Mouse (Mus musculus) hindbrain, embryonic 14.5 days (tissue): ENCODE measurements around the gene Ehf. TPM values are rescaled to one million over a fixed set of nuclear protein-coding genes. Genes with fewer than 3 reads are reported as not detected.

Experiments used
- ATAC-seq: fragments of 200-750 bp; cut with Nextera tagmentation; 2 replicates; pipeline ENCODE4 v1.8.0; 2017; ENCODE audit warnings: moderate number of reproducible peaks, mild to moderate bottlenecking, moderate TSS enrichment, moderate library complexity; ENCODE audit not compliant: low FRiP score
- DNase-seq: peaks from one replicate; pipeline ENCODE4 v3.0.0-alpha.2; 2015; ENCODE audit warnings: low spot score
- H3K27ac ChIP-seq: fragments of 300-500 bp; sonication (generic); 2 replicates; pipeline ENCODE4 v1.5.1; 2014; ENCODE audit warnings: mild to moderate bottlenecking, moderate library complexity
- H3K27me3 ChIP-seq: fragments of 300-500 bp; sonication (generic); 2 replicates; pipeline ENCODE4 v1.6.1; 2014; ENCODE audit warnings: mild to moderate bottlenecking, low read length, mixed read lengths; ENCODE audit not compliant: control insufficient read depth, insufficient read depth
- H3K36me3 ChIP-seq: fragments of 300-500 bp; sonication (generic); replicated peaks from 2 replicates; pipeline ENCODE4 v1.6.1; 2014; ENCODE audit not compliant: control insufficient read depth, insufficient read depth
- H3K4me1 ChIP-seq: fragments of 300-500 bp; sonication (generic); replicated peaks from 2 replicates; pipeline ENCODE4 v1.6.1; 2014; ENCODE audit warnings: antibody characterized with exemption, low read length, mixed read lengths; ENCODE audit not compliant: control insufficient read depth, insufficient read depth
- H3K4me2 ChIP-seq: fragments of 300-500 bp; sonication (generic); replicated peaks from 2 replicates; pipeline ENCODE4 v1.6.1; 2014; ENCODE audit warnings: mild to moderate bottlenecking, moderate library complexity
- H3K4me3 ChIP-seq: fragments of 300-500 bp; sonication (generic); replicated peaks from 2 replicates; pipeline ENCODE4 v1.5.1; 2014; ENCODE audit warnings: mild to moderate bottlenecking, low read length
- H3K9ac ChIP-seq: fragments of 300-500 bp; sonication (generic); 2 replicates; pipeline ENCODE4 v1.6.1; 2014
- H3K9me3 ChIP-seq: fragments of 300-500 bp; sonication (generic); 2 replicates; pipeline ENCODE4 v1.6.1; 2016; ENCODE audit warnings: low read length; ENCODE audit not compliant: control insufficient read depth
- WGBS: fragments of 180-500 bp; shearing (Covaris S2); extraction: QIAGEN DNeasy Blood & Tissue Kit; methylation state at CpG from one replicate; pipeline ENCODE4 v1.1.7; 2014; 5-methylcytosine and 5-hydroxymethylcytosine counted together
- polyA plus RNA-seq: library from polyadenylated mRNA; unstranded; fragments of >200 nt; fragmentation: Nextera tagmentation; extraction: Ambion mirVana; gene quantifications from 2 replicates; pipeline ENCODE4 v1.2.1, GENCODE M21; 2014

Gene Ehf
- 0.20 TPM in 1 of 2 replicates, not detected in the other for polyA plus RNA-seq

DNA sequence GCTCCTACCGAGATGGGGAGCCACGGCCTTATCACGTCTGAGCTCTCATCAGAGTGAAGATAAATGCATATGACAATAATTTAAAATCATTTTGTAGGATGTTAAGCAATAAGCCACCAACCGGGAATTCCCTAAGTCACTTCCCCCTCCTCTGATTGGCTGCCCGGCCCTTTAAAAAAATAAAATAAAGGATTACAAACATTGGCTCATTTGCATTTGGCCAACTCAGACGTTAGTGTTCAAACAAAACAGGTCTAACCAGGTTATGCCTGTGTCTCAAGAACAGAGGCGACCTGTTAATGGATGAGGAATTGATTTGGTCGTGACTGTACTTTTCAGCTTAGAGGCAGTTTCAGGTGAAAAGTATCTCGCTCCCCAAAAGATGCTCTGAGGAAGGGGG lies at the start of gene Ehf:
Gene Ehf (minus strand): TSS at position 147 of the 400 bp plus-strand sequence.
- no peak within 1 kb of the TSS for H3K27ac ChIP-seq
- H3K4me2 ChIP-seq, result no peak within 1 kb of the TSS
- DNase-seq (no peak), ATAC-seq (no peak)
- H3K9me3 ChIP-seq, result no peaks in the 10 kb centered on the region
- no peaks in the 10 kb centered on the region for H3K27me3 ChIP-seq
- H3K36me3 ChIP-seq, result no peaks in the 10 kb centered on the region
- 67% methylated on average over 9 of the region's 9 CpGs for WGBS
- H3K4me1 ChIP-seq, result no peaks in the 10 kb centered on the region
- no peak within 1 kb of the TSS for H3K9ac ChIP-seq
- no peak within 1 kb of the TSS for H3K4me3 ChIP-seq

DNA sequence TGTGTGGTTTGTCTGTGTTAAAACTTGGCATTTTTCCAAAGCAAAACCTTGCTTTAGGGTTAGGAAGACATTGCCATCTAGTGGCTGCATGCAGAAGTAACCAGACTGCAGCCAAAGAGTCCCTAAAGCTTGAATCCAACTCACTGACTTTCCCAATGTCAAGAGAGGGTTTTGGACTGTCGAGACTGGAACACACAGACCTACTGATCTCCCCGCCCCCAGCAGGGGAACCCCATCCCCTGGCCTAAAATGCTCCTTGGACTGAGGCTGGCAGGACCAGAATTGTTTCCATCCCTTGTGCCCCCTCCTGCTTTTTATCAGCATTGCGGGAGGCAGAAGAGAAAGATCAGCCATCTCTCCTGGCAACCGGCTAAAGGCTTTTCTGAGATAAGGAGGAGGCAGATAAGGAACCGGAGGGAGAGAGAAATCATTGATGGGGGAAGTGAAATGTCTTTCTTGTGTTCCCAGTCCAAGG lies 44.4 kb upstream of the Ehf start:
- Histone ChIP-seq H3K4me2 (peak overlapping the region; percentile 30; the same call in 1 of the 2 replicates), H3K4me3 (no peak overlapping the region), H3K27ac (no peak overlapping the region), H3K9ac (no peak overlapping the region), H3K27me3 (no peaks in the 10 kb centered on the region), H3K9me3 (no peaks in the 10 kb centered on the region), H3K36me3 (no peaks in the 10 kb centered on the region), H3K4me1 (no peaks in the 10 kb centered on the region; the same call in 1 of the 2 replicates)
- ATAC-seq, result no peak
- DNase-seq, result peak; percentile 89
- WGBS, result 17% methylated on average over 5 of the region's 5 CpGs

DNA sequence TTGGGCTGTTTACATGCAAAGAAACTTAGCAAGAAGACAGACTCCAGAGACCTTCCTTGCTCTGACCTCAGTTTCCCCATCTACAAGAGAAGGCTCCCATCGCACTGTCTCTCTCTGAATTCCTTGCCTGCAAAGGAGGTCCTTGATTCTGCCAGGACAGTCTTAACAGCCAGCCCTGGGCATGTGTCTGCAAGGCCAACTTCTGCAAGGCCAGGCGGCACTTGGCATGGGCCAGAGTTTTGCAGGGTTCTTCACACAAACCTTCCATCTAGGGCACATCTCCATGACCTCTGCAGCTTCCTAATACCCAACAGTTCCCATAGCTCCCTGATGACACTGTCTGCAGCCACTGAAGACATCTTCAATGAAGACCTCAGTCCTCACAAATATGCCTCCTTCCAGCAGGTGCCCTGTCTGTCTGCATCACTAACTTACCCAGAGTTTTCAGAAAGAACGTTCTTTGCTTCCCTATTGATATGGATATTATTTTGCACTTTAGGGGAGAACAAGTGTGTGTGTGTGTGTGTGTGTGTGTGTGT lies 43.7 kb upstream of the Ehf start:
- 66% methylated on average over 3 of the region's 3 CpGs for WGBS
- Histone ChIP-seq H3K27me3 (no peaks in the 10 kb centered on the region), H3K4me1 (no peaks in the 10 kb centered on the region; the same call in 1 of the 2 replicates), H3K9me3 (no peaks in the 10 kb centered on the region), H3K4me3 (no peak overlapping the region), H3K27ac (no peak overlapping the region), H3K36me3 (no peaks in the 10 kb centered on the region), H3K4me2 (no peak overlapping the region), H3K9ac (no peak overlapping the region)
- ATAC-seq (no peak), DNase-seq (no peak)

DNA sequence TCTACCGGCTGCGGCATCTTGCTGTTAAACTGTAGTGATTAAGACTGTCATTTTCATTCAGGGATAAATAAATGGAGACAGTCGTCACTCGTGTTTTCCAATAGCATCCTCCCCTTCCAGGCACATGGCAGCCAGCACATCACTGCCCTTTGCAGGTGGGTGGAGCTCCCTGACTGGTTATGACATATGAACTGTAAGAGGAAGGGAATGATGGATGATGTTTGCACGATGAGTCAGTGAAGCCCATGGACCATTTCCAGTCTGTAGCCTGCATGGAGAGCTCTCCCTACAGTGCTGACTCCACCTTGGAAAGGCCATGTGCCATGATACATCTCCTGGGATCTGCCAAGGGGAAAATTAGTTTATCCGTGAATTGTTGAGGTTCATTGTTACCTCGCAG lies 40.5 kb upstream of the Ehf start:
- Histone ChIP-seq H3K4me2 (no peak overlapping the region), H3K27ac (no peak overlapping the region), H3K9ac (no peak overlapping the region), H3K4me3 (no peak overlapping the region), H3K4me1 (no peaks in the 10 kb centered on the region; the same call in 1 of the 2 replicates), H3K27me3 (no peaks in the 10 kb centered on the region), H3K9me3 (no peaks in the 10 kb centered on the region), H3K36me3 (no peaks in the 10 kb centered on the region)
- WGBS, result 73% methylated on average over 7 of the region's 7 CpGs
- ATAC-seq (no peak), DNase-seq (no peak)

DNA sequence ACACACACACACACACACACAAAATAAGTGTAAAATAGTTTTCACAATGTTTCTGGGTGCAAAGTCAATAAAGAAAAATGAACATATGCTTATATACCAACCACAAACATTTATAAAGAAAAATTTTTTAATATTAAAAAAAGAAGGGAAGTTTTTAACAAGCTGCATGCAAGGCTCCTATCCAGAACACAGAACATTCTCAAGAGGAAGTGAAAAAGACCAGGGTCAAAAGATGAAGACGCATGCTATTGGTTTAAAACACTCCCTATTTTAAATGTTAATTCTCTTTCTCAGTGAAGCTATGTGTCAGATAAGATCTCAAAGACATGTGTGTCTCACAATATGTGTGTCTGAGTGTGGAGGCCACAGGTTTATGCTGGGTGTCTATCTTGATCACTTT lies 39.0 kb upstream of the Ehf start:
- 94% methylated on average over 1 of the region's 1 CpGs for WGBS
- no peak overlapping the region for H3K27ac ChIP-seq
- H3K4me2 ChIP-seq, result no peak overlapping the region
- DNase-seq (no peak), ATAC-seq (no peak)
- no peaks in the 10 kb centered on the region for H3K36me3 ChIP-seq
- no peaks in the 10 kb centered on the region for H3K4me1 ChIP-seq
- H3K9me3 ChIP-seq, result no peaks in the 10 kb centered on the region
- no peaks in the 10 kb centered on the region for H3K27me3 ChIP-seq
- no peak overlapping the region for H3K4me3 ChIP-seq
- H3K9ac ChIP-seq, result no peak overlapping the region

DNA sequence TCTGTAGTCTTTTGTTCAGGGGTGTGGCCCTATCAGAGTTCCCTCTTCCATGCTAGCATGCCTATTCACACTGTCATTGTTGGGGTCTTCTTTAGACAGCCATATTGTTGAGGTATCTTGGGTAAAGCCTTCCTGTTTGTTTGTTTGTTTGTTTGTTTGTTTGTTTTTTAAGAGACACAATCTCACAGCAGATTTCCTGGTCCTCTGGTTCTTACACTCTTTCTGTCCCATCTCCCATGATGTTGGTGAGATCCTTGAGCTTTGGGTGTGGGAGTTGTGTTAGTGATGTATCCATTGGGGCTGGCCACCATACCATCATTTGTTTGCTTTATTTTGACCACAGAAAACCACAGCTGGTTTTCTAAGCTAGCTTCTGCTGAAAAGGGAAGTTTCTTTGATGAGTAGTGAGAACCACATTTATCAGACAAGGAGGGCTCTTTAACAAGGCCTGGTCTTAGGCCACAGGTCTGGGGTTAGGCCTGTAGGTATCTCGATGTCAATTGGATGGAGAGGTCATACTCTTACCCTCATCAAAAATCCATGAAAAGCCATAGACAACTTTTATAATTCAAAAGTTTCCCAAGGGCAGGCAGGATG lies 38.4 kb upstream of the Ehf start:
- no peaks in the 10 kb centered on the region for H3K27me3 ChIP-seq
- H3K27ac ChIP-seq, result no peak overlapping the region
- H3K9me3 ChIP-seq, result no peaks in the 10 kb centered on the region
- WGBS, result 94% methylated on average over 1 of the region's 1 CpGs
- no peak overlapping the region for H3K4me2 ChIP-seq
- no peak overlapping the region for H3K9ac ChIP-seq
- H3K4me1 ChIP-seq, result no peaks in the 10 kb centered on the region
- no peaks in the 10 kb centered on the region for H3K36me3 ChIP-seq
- no peak for DNase-seq
- H3K4me3 ChIP-seq, result no peak overlapping the region
- ATAC-seq, result no peak

DNA sequence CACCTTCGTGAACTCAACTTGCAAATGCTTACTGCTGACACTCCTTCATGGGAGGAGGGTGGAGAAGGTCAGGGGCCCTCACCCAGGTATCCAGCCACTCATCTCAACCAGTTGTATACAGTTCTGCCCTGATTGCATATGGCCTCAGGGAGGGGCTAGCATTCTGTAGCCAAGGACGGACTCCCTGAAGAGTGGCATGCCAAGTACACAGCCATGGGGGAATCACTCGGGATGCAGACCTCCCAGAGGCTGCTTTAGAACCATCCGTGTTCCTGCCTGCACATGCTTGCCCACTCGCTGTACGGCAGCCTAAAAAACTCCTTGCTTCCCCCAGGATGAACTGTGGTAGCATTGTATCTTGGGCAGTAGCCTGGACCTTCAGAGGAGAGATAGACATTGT lies 35.6 kb upstream of the Ehf start:
- Histone ChIP-seq H3K4me3 (no peak overlapping the region), H3K9ac (no peak overlapping the region), H3K27me3 (no peaks in the 10 kb centered on the region), H3K4me2 (no peak overlapping the region), H3K4me1 (no peaks in the 10 kb centered on the region), H3K27ac (no peak overlapping the region), H3K36me3 (no peaks in the 10 kb centered on the region), H3K9me3 (no peaks in the 10 kb centered on the region)
- ATAC-seq (no peak), DNase-seq (no peak)
- 82% methylated on average over 6 of the region's 6 CpGs for WGBS

DNA sequence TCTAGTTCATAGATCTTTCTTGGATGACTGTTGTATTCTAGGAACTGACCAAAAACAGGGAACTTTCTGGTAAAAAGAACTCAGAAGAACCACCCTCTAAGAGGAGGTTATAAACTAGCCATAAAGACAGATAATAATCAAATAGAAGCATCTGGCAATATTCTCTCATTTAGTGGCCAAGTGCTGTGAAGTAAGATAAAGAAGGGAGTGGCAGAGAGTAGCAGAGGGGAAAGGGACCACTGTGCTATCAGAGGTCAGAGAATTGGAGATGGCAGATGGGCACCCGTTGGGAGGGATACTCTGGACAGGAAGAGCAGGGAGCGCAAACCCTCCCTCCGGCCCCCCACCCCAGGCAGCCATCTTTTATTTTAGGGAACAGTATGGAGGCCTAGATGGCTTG lies 34.3 kb upstream of the Ehf start:
- Histone ChIP-seq H3K4me2 (no peak overlapping the region), H3K27me3 (no peaks in the 10 kb centered on the region), H3K36me3 (no peaks in the 10 kb centered on the region), H3K4me3 (no peak overlapping the region), H3K4me1 (no peaks in the 10 kb centered on the region), H3K9ac (no peak overlapping the region), H3K9me3 (no peaks in the 10 kb centered on the region), H3K27ac (no peak overlapping the region)
- WGBS, result 89% methylated on average over 3 of the region's 3 CpGs
- ATAC-seq (no peak), DNase-seq (no peak)

DNA sequence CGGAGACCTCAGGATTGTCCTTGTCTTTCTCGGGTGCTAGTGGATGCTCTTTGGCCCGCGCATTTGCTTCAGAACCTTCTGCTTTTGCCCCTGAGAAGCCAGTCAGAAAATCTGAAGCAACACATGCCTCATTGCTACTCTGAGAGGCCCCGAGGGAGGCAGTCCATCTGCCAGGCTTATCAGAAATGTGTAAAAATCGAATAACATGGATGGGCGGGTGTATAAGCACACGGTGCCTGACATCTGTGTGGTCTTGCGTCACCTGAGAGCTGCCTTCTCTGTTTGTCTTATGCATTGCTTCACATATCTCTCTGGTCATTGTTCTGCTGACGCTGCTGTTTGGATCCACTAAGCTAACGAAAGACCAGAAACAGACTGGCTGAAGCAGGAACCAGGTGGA lies 33.5 kb upstream of the Ehf start:
- ATAC-seq, result no peak
- no peak overlapping the region for H3K27ac ChIP-seq
- H3K4me2 ChIP-seq, result no peak overlapping the region
- no peaks in the 10 kb centered on the region for H3K36me3 ChIP-seq
- no peak overlapping the region for H3K4me3 ChIP-seq
- 71% methylated on average over 11 of the region's 11 CpGs for WGBS
- no peaks in the 10 kb centered on the region for H3K9me3 ChIP-seq
- DNase-seq, result no peak
- no peaks in the 10 kb centered on the region for H3K4me1 ChIP-seq
- no peaks in the 10 kb centered on the region for H3K27me3 ChIP-seq
- no peak overlapping the region for H3K9ac ChIP-seq
